In the genomic region with DNA sequence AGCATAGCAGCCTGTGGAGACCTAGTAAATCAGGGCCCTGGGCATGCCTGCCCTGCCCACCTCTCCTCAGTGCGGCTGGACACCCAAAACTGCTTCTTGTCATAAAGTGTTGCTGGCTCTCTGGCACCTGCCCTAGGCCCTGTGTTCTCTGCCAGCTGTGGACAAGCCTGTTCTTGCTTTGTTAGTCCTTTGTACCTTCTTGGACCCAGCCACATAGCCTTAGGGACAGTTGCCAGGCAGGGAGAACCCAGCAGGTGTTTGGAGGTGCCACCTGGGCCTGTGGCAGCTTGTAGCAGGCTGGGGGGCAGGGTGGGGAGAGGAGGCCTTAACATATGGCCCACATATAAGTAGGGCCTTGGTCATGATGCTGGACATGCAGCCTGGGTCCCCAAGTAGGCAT, we compare ENCODE assay signal across 8 mouse cellular contexts.
A peak's percentile ranks its signal among the peaks of the same experiment; 100 is the strongest.
DNase-seq lines count a peak whose midpoint lies in the region; ATAC-seq and TF ChIP-seq lines count a peak whose summit lies in the region.

No protein-coding gene starts in this region.

- no peak for TF ChIP-seq POLR2A in kidney, adult 2 months (IDR thresholded peaks at IDR 0.05; ENCODE audit: low read depth, low read length)

- H3K36me3 ChIP-seq in kidney, adult 2 months (ENCODE audit: control insufficient read depth, insufficient read depth, low read length), result no peaks in the 10 kb centered on the region
- H3K36me3 ChIP-seq in embryonic facial prominence, embryonic 14.5 days (ENCODE audit: control insufficient read depth, insufficient read depth, low read length), result no peaks in the 10 kb centered on the region
- no peaks in the 10 kb centered on the region for H3K36me3 ChIP-seq in intestine, embryonic 15.5 days
- no peaks in the 10 kb centered on the region for H3K36me3 ChIP-seq in neural tube, embryonic 13.5 days

- no peaks in the 10 kb centered on the region for H3K9me3 ChIP-seq in embryonic facial prominence, embryonic 14.5 days (ENCODE audit: control insufficient read depth, low read length)
- H3K9me3 ChIP-seq in intestine, embryonic 15.5 days, result no peaks in the 10 kb centered on the region
- no peaks in the 10 kb centered on the region for H3K9me3 ChIP-seq in neural tube, embryonic 13.5 days

- peaks cover 17% of the 10 kb centered on the region for H3K4me1 ChIP-seq in kidney, adult 2 months (ENCODE audit: control insufficient read depth, insufficient read depth, low read length)
- peaks cover 38% of the 10 kb centered on the region for H3K4me1 ChIP-seq in embryonic facial prominence, embryonic 14.5 days (ENCODE audit: control insufficient read depth, insufficient read depth, low read length)
- peaks cover 70% of the 10 kb centered on the region for H3K4me1 ChIP-seq in intestine, embryonic 15.5 days (replicated peaks)
- H3K4me1 ChIP-seq in neural tube, embryonic 13.5 days (replicated peaks), result peaks cover 97% of the 10 kb centered on the region

- H3K27me3 ChIP-seq in kidney, adult 2 months (replicated peaks; ENCODE audit: control insufficient read depth, insufficient read depth, low read length), result no peaks in the 10 kb centered on the region
- H3K27me3 ChIP-seq in embryonic facial prominence, embryonic 14.5 days (replicated peaks; ENCODE audit: control insufficient read depth, insufficient read depth, low read length), result no peaks in the 10 kb centered on the region
- H3K27me3 ChIP-seq in intestine, embryonic 15.5 days (replicated peaks), result no peaks in the 10 kb centered on the region
- no peaks in the 10 kb centered on the region for H3K27me3 ChIP-seq in neural tube, embryonic 13.5 days

- no peak overlapping the region for H3K4me3 ChIP-seq in kidney, adult 2 months (ENCODE audit: insufficient read depth, low read depth, low read length)
- no peak overlapping the region for H3K4me3 ChIP-seq in embryonic facial prominence, embryonic 14.5 days (ENCODE audit: low read depth, low read length)
- no peak overlapping the region for H3K4me3 ChIP-seq in intestine, embryonic 15.5 days (replicated peaks)
- H3K4me3 ChIP-seq in neural tube, embryonic 13.5 days, result no peak overlapping the region

- no peak overlapping the region for H3K27ac ChIP-seq in kidney, adult 2 months (ENCODE audit: insufficient read depth, low read depth, low read length)
- 0 out of 2 replicates have a peak overlapping the region, but pooled peaks have one; percentile 21 for H3K27ac ChIP-seq in embryonic facial prominence, embryonic 14.5 days (replicated peaks; ENCODE audit: low read depth, low read length)
- H3K27ac ChIP-seq in intestine, embryonic 15.5 days, result peak overlapping the region; percentile 54
- peak overlapping the region; percentile 87 for H3K27ac ChIP-seq in neural tube, embryonic 13.5 days (replicated peaks)

- DNase-seq in kidney, adult 2 months, result peak; percentile 50
- no peak for DNase-seq in kidney, postnatal 36 days
- no peak for DNase-seq in embryonic facial prominence, embryonic 14.5 days (ENCODE audit: low spot score)
- no peak for DNase-seq in retina, embryonic 14.5 days (ENCODE audit: low spot score)
- no peak for DNase-seq in thymus, postnatal 4 days
- no peak for DNase-seq in heart, adult 8-10 months (ENCODE audit: low spot score)

- TF ChIP-seq CTCF in kidney, adult 2 months (conservative IDR thresholded peaks at IDR 0.05; ENCODE audit: insufficient read depth, insufficient read length, low read depth, low read length), result no peak

- ATAC-seq in embryonic facial prominence, embryonic 14.5 days (ENCODE audit: low read depth), result no peak; the same call in 1 of the 2 replicates
- no peak for ATAC-seq in intestine, embryonic 15.5 days
- ATAC-seq in neural tube, embryonic 13.5 days (ENCODE audit: low read depth), result no peak

- 66% methylated on average over 1 of the region's 1 CpGs for WGBS in kidney, adult 2 months
- WGBS in embryonic facial prominence, embryonic 14.5 days, result 75% methylated on average over 1 of the region's 1 CpGs
- 71% methylated on average over 1 of the region's 1 CpGs for WGBS in intestine, embryonic 15.5 days
- 22% methylated on average over 1 of the region's 1 CpGs for WGBS in neural tube, embryonic 13.5 days

- no peak overlapping the region for H3K9ac ChIP-seq in embryonic facial prominence, embryonic 14.5 days (ENCODE audit: low read depth, low read length)
- no peak overlapping the region for H3K9ac ChIP-seq in intestine, embryonic 15.5 days
- peak overlapping the region; percentile 36; the same call in 1 of the 2 replicates for H3K9ac ChIP-seq in neural tube, embryonic 13.5 days

- no peak overlapping the region for H3K4me2 ChIP-seq in embryonic facial prominence, embryonic 14.5 days (ENCODE audit: low read depth, low read length)
- H3K4me2 ChIP-seq in intestine, embryonic 15.5 days (replicated peaks), result no peak overlapping the region
- no peak overlapping the region for H3K4me2 ChIP-seq in neural tube, embryonic 13.5 days
